Comparison of ENCODE assay signal across 8 mouse cellular contexts in the genomic region with DNA sequence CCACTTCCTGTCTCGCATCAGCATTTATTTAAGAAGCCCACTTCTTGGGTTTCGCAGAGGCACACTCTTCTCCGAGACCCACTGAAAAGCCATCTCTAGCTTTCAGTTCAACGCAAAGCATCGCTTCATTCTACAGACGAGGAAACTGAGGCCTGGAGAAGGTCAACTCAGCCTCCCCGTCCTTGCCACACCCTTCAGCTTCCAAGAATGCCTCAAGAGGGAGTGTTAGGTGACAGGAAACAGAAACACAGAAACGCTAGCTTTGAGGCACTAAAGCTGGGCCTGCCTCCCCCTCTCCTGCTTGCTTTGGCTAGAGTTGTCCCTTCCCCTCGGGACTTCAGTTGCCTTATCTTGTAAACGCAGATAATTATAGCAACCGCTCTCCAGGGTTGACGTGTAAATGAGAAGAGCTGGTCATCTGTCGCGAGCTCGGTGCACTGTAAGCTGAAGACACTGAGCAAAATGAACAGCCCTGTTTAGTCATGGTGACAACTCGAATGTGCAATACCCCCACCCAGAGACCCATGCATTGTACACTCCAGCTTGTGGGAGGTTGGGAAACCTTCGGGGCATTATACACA. TPM values are rescaled to one million over a fixed set of nuclear protein-coding genes. Genes with fewer than 3 reads are reported as not detected.
DNase-seq lines count a peak whose midpoint lies in the region; ATAC-seq and TF ChIP-seq lines count a peak whose summit lies in the region.

No protein-coding gene starts in this region.

- no peak overlapping the region for H3K4me3 ChIP-seq in layer of hippocampus, adult 2 months
- H3K4me3 ChIP-seq in forebrain, embryonic 15.5 days = no peak overlapping the region

- no peak for DNase-seq in layer of hippocampus, adult 2 months (ENCODE audit: low spot score in 2 of 2)
- no peak for DNase-seq in layer of hippocampus, postnatal 14 days (ENCODE audit: low spot score in 2 of 2)
- DNase-seq in kidney, postnatal 10 days = peak; percentile 64
- no peak for DNase-seq in retina, postnatal 1 day
- DNase-seq in layer of hippocampus, adult 8-10 months (ENCODE audit: low spot score in 2 of 2) = no peak

- 71% methylated on average over 17 of the region's 17 CpGs for WGBS in forebrain, embryonic 15.5 days

- H3K36me3 ChIP-seq in forebrain, embryonic 15.5 days = peaks cover 25% of the 10 kb centered on the region

- no peaks in the 10 kb centered on the region for H3K27me3 ChIP-seq in forebrain, embryonic 15.5 days

- no peak for TF ChIP-seq CTCF in layer of hippocampus, adult 2 months (conservative IDR thresholded peaks at IDR 0.05)

- ATAC-seq in granulocyte monocyte progenitor cell, adult 5-6 weeks (replicated peaks; ENCODE audit: poor library complexity, severe bottlenecking) = peak; percentile 52
- peak; percentile 4; the same call in 1 of the 2 replicates for ATAC-seq in monocyte, adult 5-6 weeks (replicated peaks; ENCODE audit: insufficient number of reproducible peaks, low FRiP score, low TSS enrichment, poor library complexity, severe bottlenecking)
- ATAC-seq in forebrain, embryonic 15.5 days (replicated peaks) = no peak

- no peak overlapping the region for H3K4me2 ChIP-seq in forebrain, embryonic 15.5 days (replicated peaks)

- no peaks in the 10 kb centered on the region for H3K4me1 ChIP-seq in forebrain, embryonic 15.5 days

- no peaks in the 10 kb centered on the region for H3K9me3 ChIP-seq in forebrain, embryonic 15.5 days

- peak overlapping the region; percentile 65 for H3K27ac ChIP-seq in layer of hippocampus, adult 2 months
- H3K27ac ChIP-seq in forebrain, embryonic 15.5 days (replicated peaks) = no peak overlapping the region

- no peak overlapping the region for H3K9ac ChIP-seq in forebrain, embryonic 15.5 days (replicated peaks)

RNA-seq across cellular contexts. Expression of gene Srrm1, which starts 39.9 kb away (rescaled TPM):
- 100 to 1,000 TPM; 136 to 153 TPM for total RNA-seq in layer of hippocampus, adult 2 months (2021)
- total RNA-seq in layer of hippocampus, postnatal 14 days (2021) = 100 to 1,000 TPM; 124 to 133 TPM
- 232 and 260 TPM in 2 replicates for total RNA-seq in granulocyte monocyte progenitor cell, adult 5-6 weeks (2014; fragmentation: Nextera tagmentation)
- 84.9 and 94.7 TPM in 2 replicates for total RNA-seq in granulocyte monocyte progenitor cell, adult 5-6 weeks (2017)
- total RNA-seq in monocyte, adult 5-6 weeks (2017) = 123 to 188 TPM (median 151 TPM) in 3 replicates
- polyA plus RNA-seq in forebrain, embryonic 15.5 days (2015; fragmentation: Nextera tagmentation; extraction: Ambion mirVana) = 202 and 208 TPM in 2 replicates
- total RNA-seq in layer of hippocampus, adult 8-10 months (2022) = 100 to 1,000 TPM; 134 to 168 (median 160) TPM

RNA-seq across cellular contexts. Expression of gene Clic4, which starts 40.6 kb away (rescaled TPM):
- 10 to 100 TPM; 31.2 to 34.2 TPM for total RNA-seq in layer of hippocampus, adult 2 months (2021)
- 10 to 100 TPM; 37.8 to 40.9 TPM for total RNA-seq in layer of hippocampus, postnatal 14 days (2021)
- total RNA-seq in granulocyte monocyte progenitor cell, adult 5-6 weeks (2014; fragmentation: Nextera tagmentation) = 22.3 and 25.8 TPM in 2 replicates
- total RNA-seq in granulocyte monocyte progenitor cell, adult 5-6 weeks (2017) = 28.2 and 28.9 TPM in 2 replicates
- 39.4 to 61.3 TPM (median 41.0 TPM) in 3 replicates for total RNA-seq in monocyte, adult 5-6 weeks (2017)
- polyA plus RNA-seq in forebrain, embryonic 15.5 days (2015; fragmentation: Nextera tagmentation; extraction: Ambion mirVana) = 114 and 116 TPM in 2 replicates
- 10 to 100 TPM; 37.4 to 43.1 (median 38.4) TPM for total RNA-seq in layer of hippocampus, adult 8-10 months (2022)
